Mouse (Mus musculus): Measurements from ENCODE around the gene Cdh1.

GRCm38 (mm10) chr8:106617196-106617595 lies 14.0 kb downstream of the Cdh1 start:
- TF ChIP-seq CTCF (IDR thresholded peaks at IDR 0.05; ENCODE audit: low read depth): no peak
- no peak for TF ChIP-seq EP300 (IDR thresholded peaks at IDR 0.05; ENCODE audit: low read depth)
